Mouse (Mus musculus): ENCODE measurements at regions not wholly inside any gene's neighbourhood (a gene's known extent, or its start where the extent isn't known, plus 50 kb on each side); places are given as distances from the start of the nearest gene placed in this dataset.

DNA sequence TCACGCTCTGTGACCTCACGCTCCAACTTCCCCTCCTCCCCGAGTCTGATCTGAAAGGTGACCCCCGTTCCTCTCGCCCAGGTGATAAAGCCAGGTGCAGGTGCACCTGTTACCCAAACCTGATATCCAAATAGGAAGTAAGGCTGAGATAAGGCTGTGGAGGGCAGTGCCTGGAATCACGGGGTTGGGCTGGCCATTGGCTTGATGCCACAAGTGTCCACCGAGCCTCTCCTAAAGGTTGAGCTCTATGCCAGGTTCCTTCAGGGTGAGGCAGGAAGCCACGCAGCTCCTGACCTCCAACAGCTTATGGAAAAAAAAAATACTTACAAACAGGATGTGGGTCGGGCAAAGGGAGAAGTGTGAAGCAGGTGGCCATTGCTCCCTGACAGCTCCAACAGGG, 102.0 kb downstream of the Wdr11 start:
- TF ChIP-seq CTCF (IDR thresholded peaks at IDR 0.05; ENCODE audit: control insufficient read depth, insufficient read depth, insufficient read length) (no peak), MAX (IDR thresholded peaks at IDR 0.05) (no peak), CEBPB (IDR thresholded peaks at IDR 0.05; ENCODE audit: low read depth) (no peak), USF1 (IDR thresholded peaks at IDR 0.05; ENCODE audit: low read depth) (no peak), MYOG (IDR thresholded peaks at IDR 0.05; ENCODE audit: control insufficient read depth, extremely low read depth, insufficient read length) (no peak), FOSL1 (IDR thresholded peaks at IDR 0.05; ENCODE audit: insufficient read depth, low read length, poor library complexity, severe bottlenecking) (no peak), MYOD1 (IDR thresholded peaks at IDR 0.05; ENCODE audit: control insufficient read depth, insufficient read length, low read depth) (no peak)

Measured in C2C12 (cell line).